Mouse (Mus musculus): ENCODE measurements at regions not wholly inside any gene's neighbourhood (a gene's known extent, or its start where the extent isn't known, plus 50 kb on each side); places are given as distances from the start of the nearest gene placed in this dataset.

DNA sequence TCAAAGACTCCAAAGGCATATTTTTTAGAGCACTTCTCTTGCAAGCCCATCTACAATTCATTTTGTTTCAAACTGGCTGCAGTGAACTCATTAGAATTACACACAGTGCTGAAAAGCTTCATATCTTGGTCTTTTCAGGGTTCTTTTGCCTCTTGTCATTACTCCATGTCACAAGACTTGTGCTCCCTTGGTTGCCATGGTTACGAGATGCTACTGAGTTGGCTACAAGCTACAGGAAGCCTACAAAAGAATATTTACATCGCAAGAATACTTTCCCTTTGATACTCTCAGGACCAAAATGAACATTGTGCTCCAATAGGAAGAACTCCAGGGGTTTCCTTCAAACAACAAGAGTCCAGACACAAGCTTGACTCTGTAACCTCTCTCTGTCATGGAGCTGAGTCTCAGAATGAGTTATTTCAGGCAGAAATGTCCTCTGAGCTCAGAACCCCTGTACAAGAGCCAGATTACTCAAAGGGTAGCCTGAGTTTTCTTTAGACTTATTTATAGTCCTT lies 545.2 kb upstream of the Adamts9 start:
- CTCF ChIA-PET, result no interaction called here

DNA sequence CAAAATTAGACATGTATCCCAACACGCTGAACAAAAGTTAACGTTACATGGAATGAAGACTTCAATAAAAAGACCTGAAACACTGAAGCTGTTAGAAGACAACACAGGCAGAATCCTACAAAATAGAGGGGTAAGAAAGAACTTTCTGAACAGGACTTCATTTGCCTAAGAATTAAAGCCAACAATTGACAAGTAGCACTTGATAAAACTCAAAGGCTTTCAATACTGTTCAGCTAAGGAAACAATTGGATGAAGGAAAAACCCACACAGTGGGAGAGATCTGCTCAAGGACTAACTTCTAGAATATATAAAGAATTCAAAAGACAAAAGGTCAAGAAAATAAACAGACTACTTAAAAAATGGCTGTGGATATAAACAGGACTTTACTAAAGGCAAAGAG lies 535.2 kb upstream of the Adamts9 start:
- CTCF ChIA-PET, result no interaction called here

DNA sequence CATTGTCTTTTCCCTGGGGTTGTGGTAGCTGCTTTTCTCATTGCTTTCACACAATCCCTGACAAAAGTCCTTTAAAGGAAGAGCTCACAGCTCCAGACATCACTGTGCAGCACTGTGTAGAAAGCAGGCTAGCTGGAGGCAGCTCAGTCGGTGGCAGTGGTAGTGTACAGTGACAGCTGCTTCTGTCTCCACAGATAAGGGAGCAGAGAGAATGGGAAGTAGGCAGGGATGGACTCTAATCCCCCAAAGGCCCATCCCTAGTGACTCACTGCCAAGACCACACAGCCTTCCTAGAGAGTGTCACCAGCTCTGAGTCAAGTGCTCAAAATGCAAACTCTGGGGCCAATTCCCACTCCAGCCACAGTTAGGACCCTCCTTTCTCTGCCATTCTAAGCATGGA lies 531.7 kb upstream of the Adamts9 start:
- CTCF ChIA-PET, result no interaction called here

DNA sequence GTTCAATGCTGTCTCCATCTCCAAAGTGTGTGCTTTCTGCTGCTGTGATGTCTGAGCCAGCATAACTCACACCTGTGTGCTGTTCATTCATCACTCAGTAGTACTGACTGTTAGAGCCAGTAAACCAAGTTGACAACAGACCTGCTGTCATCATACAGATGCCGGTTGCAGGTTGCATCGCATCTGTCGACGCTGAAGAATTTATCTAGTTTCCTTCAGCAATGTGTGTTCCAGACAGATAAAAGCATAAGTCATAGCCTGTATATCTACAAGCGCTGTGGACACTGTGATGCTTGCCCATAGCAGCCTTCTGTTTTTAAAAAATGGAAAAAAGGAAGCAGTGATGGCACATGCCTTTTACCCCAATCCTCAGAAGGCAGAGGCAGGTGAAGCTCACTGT lies 524.6 kb upstream of the Adamts9 start:
- CTCF ChIA-PET, result no interaction called here

DNA sequence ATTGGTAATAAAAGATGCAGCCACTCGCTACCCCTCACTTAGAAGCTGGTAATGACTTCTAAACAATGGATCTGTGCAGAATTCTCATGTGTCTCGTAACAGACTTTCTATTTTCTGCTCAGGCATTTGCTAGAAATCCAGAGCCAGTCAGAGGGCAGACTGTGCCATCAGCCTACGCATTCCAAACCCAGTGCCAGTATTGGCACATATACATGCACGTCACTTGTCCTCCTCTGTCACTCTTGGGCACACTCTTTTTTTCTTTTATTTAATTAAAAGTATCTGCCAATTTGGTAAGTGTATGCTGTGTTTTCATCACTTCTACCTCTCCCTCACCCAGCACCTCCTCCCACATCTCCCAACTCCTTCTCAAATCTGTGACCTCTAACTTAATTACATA lies 519.6 kb upstream of the Adamts9 start:
- CTCF ChIA-PET, result no interaction called here

DNA sequence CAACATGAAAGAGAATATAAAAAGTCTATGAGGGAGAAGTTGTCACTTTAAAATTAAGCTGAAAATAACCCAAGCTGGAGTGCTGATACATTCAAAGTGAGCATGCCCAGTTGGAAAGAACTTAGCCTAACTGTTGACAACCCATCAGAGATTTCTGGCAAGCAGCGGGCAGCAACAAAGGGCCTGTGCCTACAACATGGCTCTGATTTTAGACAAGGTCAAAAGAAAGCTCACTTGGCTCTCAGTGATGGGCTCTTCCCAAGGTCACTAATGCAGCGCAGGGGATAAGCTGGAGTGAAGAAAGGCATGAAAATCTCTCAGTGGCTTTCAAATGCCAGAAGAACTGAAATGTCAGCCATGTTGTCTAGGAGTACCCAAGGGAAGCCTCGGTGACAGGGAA lies 518.1 kb upstream of the Adamts9 start:
- CTCF ChIA-PET, result no interaction called here

DNA sequence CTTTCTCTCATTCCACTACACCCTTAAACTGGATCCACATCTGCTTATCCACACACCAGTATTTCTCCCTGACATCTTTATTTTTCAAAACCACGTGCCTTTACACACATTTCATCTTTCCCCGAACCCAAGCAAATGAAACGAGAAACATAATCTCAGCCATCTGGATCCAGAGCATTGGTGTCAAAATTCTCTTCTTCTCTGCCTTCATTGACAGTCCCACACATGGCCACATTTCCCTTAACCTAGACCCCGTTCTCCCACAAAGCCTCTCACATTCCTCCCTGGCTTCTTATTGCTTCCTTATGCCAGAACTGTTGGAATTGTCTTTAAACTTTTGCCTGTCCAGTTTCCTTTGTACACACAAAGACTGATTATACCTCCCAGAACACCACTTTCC lies 514.3 kb upstream of the Adamts9 start:
- CTCF ChIA-PET, result no interaction called here

DNA sequence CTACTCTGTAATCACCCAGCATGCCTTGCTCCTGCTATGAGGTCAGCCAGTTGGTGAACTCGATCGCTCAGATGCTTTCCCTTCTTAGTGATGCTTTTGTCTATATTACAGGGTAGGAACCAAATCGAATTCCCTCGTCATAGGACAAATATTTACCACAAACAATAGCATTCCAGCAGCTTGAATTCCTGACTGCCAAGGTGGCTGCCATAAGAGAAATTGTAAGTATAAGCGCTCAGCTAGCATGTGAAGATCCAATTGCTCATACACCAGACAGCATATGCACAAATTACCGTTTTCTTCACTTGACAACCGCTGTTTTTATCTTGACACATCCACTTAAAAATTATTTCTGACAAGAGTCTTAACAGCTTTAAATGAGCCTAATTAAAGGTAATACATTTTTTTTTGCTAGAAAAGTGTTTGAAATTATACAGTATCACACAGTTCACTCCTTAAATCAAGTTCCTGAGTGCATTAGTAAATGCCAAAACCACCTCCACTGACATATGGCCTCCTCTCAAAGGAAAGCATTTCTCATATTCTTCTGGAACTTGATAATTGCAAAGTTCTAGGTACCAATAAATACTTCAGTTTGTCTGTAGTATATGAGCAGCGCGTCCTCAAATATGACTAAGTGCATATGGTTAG lies 513.2 kb upstream of the Adamts9 start:
- CTCF ChIA-PET, result no interaction called here

DNA sequence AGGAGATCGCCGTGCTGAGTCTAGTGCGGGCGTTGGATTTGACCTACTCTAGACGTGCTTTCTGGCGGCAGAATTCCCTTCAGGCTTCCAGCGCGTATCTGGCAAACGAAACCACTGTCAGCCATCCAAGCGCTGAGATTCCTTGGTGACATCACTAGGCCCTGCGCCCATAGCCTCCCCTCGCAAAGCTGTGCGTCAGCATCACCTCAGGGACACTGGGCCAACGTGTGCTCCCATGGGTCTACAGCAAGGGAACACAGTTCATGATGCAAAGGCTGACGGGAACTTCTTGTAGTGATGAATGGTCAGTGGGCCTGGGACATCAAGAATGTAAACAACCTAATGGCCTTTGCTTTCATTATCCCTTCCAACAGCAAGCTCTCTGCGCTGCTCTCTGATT lies 502.3 kb upstream of the Adamts9 start:
- CTCF ChIA-PET, result no interaction called here

DNA sequence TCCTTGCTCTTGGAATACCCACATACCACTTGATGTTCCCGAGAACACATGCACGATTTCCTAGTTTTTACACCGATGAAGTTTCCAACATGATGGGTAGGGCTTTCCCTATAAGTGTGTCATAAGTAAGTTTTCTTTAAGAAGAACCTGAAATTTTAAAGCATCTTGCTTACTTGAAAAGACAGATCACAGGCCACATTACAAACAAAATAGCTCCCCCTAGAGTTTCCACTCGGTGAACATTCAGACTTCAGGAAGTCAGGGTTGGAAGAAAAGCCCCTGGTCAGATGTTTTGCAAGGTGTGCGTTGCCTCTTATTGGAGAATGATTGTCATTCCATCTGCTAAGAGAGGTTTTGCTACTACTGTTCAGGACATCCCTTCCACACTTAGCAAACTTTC lies 501.8 kb upstream of the Adamts9 start:
- CTCF ChIA-PET, result no interaction called here

DNA sequence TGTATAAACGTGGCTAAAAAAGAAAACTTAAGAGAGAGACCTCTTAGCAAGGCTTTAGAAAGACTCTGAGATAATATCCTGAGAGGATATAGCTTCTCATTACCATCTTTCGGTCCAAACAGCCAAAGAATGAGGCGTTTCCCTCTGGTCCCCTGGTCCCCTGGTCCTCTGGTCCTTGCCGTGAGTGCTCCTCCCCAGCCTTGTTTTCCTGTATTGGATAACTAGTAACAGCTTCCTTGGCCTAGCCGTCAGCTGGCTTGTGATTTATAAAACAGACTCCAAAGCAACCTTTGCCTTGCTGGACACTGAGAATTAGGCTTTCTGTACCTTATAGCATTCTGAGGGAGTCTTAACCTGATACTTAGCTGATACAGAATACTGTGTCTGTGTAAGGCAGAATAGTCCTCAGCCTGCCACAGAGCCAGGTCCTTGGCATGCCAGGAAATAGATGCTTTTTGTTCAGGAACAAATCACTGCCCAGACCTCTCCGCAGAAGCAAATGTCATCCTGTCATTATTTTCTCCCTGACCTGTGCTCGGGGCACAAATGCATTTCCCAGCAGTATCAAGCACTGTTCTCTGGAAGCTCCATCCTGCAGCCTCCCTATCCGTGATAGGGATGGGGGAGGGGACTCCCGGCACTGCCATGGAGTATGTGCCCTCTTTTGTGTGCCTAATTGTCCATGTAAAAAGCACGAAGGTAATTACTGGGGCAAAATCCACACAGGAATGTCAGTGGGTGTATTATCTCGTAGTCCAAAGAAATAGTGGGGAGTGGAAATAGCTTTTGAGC lies 500.7 kb upstream of the Adamts9 start:
- CTCF ChIA-PET, result no interaction called here

DNA sequence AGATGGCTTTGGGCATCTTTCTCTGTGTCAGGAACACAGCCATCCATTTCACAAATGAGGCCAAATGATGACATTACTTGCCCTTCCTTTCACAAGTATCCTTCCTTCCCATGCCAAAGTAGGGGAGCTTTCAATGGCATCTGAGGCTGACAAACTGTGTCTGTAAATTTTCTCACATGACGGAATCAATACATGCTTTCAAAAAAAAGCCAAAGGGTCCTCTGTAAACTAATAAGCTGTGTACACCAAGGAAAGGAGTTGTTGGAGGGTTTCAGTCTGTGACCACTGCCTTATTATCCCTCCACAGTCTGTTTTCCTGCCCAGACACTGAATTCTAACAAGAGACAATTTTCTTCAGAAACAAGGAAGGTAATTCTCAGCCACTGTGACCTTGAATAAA lies 490.2 kb upstream of the Adamts9 start:
- CTCF ChIA-PET, result no interaction called here

DNA sequence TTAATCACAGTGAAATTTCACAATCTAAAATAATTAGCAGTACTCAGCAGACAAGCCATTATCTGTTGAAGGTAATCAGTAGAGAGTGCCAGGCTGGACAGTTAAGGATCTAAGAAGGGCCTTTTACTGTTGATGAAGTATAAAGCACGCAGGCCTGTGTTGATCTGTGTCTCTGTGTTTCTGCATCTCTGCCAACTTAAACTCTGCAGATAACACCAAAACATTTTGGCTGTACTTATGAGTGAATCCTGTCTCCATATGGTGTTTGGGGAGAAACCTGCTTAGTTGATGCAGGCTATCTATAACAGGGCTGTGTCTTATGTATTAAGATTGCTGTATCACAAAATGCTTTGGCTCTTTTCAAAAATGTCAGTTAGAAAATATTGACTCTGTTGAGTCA lies 482.8 kb upstream of the Adamts9 start:
- CTCF ChIA-PET, result no interaction called here

DNA sequence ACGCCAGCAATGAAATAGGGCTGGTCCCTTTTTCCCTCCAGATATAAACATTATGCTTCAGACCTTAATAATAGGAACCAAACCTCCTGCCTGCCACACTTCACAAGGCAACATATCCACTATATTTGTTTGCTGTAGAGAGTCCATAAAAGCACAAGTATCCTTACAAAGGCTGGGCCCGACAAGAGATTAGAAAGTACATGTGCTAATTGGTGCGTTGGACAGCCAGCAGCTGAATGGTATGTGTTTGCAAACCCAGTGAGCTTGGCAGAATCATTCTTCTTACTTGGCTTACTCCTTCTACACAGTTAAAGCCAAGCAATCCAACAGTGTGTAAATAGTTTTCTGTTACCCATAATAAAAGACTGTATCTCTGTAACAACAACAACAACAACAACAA lies 479.6 kb upstream of the Adamts9 start:
- CTCF ChIA-PET, result no interaction called here

DNA sequence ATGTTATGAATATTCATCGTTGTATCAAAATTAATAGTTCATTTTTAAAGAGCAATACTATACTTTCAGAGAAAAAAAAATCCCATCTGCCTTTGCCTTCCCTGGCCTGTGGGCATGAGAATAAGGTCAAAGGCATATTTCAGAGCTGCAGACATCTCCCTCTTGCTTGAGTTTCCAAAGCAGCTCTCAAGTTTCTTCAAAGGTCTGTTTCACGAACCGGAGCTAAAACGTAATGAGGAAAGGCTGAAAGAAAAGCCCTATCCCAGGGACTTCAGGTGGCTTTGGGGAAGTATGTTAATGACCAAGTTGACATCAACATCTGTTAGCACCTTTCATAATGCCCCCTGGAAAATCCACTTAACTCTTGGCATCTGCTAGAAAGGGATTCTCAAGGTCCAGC lies 479.0 kb upstream of the Adamts9 start:
- CTCF ChIA-PET, result no interaction called here

DNA sequence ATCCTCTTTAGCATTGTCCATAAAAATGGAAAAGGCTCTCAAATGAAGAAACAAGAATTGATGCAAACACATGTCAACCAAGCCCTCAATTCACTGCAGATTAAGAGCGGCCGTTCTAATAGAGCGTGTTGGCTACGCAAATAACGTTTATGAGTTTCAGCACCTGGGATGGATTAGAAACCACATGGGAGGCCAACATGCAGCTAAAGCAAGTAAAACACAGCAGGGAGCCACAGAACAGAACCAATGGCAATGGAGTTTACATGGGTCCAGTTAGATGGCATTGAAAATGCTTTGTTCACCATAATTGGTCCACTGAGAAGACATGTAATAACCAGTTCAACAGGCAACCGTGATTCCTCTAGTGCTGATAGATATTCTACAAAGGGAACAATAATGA lies 474.3 kb upstream of the Adamts9 start:
- CTCF ChIA-PET, result no interaction called here

DNA sequence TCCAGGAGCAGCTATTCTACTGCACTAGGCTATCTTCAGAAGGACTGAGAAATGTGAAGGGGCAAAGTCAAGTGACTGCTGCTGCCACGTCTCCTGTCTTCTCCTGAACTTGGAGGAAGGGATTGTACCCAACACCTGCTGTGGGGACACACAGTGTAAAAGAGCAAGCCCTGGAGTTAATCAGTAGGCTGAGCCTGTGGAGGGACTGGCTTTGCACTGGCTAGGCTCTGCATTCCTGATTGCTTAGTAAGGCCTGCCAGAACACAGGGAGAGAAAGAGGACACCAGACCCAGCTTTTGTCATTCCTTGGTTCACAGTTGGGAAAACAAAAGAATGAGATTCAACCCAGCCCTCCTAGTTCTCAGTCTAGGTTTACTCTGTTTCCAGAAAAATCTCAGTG lies 472.7 kb upstream of the Adamts9 start:
- CTCF ChIA-PET, result no interaction called here

DNA sequence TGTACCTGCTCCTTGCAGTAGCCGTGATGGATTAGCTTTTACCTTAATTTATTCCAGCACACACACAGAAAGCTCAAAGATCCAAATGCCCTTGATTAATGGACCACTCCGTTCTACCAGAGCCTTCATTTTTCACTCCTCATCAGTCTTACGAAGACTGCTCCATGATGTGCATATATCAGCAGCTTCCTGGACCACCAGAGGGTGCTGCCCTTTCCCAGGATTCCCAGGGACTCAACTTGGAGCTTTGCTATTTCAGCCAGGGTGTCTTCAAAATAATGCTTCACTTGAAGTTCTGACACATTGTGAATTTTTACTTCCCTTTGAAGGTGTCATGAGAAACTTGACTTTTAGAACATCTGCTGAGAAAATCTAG lies 467.8 kb upstream of the Adamts9 start:
- CTCF ChIA-PET, result no interaction called here

DNA sequence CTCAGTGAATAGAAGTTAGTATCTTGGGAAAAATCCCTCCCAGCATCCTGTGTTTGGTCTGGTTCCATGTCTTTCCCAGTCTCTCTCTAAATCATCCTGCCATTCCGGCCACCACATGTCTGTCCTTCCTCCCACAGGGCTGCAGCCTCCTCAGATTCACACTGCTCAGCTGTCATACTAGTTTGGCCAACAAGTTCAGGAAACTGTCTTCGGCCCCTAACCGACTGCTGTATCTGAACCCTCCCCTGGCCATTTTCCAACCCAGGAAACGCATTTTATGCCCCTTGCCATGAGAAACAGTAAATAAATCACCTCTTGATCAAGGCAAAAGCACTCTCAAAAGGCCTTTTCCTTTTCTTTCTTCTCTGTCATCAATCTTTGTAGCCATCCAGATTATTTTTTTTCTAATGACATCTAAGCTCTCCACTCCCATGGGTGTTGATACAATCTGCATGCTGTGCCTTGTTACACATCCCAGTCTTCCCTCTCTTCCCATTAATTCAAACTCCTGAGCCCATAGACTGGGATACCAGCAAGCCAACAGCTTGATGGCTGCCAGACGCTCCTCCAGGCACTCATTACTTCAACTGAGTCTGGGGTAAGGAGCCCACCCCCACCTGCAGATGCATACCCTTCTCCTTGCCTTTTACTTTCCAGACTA lies 467.3 kb upstream of the Adamts9 start:
- CTCF ChIA-PET, result no interaction called here

DNA sequence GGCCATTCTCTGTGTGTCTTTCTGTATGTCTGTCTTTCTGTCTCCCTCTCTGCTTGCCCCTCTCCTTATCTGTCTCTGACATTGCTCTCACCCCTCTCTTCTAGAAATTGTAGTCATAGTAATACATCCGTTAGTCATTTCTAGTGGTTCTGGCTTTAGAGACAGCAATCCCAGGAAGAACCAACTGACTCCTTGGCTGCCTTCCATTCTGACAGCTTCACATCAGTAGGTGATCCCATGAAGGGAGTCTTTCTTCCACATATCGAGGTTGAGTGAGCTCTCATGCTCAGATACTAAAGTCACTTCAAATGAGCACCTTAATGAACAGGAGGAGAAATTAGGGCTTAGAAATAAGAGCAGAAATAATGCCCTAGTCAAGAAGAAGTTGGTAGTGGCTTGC lies 455.3 kb upstream of the Adamts9 start:
- CTCF ChIA-PET, result no interaction called here

DNA sequence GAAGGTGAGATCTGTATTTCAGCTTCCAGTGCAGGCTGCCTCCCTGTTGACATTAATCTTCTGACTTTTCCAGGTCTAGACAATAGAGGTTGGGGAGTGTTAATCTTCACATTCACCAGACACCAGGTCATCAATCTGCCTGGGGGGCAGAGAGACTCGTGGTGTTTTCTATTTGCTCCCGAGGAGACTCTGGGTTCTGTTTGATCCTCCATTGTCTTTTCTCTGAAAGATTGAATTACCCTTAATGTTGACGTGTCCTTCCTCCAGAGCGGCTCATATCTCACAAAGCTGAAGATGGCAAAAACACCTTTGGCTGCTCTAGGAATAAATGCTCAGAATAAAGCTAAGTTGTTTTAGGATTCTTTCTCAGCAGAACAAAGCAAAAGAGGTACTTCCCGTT lies 453.8 kb upstream of the Adamts9 start:
- CTCF ChIA-PET, result no interaction called here

DNA sequence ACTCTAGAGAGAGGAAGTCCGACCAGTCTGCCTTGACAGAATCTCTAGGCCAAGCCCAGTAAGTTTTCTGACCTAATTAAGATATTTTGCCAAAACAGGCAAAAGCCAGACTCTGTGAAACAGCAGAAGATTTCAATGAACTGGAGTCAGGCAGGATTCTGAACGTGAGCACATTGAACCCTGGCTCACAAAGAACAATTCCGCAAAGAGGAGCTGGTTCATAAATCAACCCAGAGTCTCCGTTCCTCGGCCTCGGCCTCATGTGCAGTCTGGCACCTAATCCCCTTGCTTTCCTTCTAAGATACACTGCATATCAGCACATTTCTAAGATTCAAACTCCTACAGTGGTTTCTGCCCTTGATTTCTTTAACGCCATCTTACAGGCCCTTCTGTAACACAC lies 452.7 kb upstream of the Adamts9 start:
- CTCF ChIA-PET, result no interaction called here

DNA sequence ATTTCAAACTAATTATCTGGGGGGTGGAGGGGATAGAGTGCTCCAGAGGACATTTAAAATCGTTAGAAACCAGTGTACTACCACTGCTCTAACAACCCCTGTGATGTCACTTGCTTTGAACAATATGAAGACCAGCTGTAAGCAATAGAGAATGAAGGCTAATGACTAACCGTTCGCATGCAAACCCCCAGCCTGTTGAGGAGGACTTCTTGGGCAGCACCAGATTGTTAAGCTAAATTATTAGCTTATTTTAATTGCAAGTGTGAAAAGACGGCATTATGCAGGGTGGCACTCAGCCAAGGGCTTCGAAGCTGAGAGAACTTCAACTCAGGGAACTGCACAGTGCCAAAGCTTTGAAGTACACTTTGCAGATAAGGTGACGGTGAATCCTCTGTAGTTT lies 452.0 kb upstream of the Adamts9 start:
- CTCF ChIA-PET, result no interaction called here

DNA sequence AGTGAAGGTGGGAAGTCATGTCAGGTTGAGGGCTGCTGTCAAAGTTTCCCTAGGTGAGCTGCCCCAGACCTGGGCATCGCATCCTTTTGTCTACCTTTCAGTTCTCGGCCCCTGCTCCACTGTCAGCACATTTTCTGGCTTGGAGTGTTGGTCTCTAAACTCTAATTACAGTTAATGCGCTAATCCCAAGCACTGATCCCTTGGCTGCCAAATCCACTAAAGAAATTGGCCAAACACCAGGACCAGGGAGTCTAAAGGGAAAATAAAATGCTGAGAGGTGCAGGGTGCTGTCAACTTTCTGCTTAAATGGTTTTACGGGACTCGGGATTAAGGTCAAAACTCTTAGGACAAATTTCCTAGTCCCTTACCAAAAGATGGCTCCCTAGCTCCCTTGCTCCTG lies 450.3 kb upstream of the Adamts9 start:
- CTCF ChIA-PET, result no interaction called here
